Mouse (Mus musculus): Measurements from ENCODE around the gene Paqr7.

GRCm38 (mm10) chr4:134491716-134492115 lies 4.8 kb upstream of the Paqr7 start:
- no peak for TF ChIP-seq GATA1 (IDR thresholded peaks at IDR 0.05; ENCODE audit: low read length)
- no peak for TF ChIP-seq TAL1 (IDR thresholded peaks at IDR 0.05; ENCODE audit: low read length)

All from erythroblast, embryonic 14.5 days (primary cell).